Mouse (Mus musculus): Measurements from ENCODE around the gene Hist1h1b. TPM values are rescaled to one million over a fixed set of nuclear protein-coding genes. Genes with fewer than 3 reads are reported as not detected.
"Not testable (repeated sequence)": the region's sequence is repeated elsewhere in the genome, so short reads cannot be mapped to it uniquely, and the experiment has no call there.

Hist1h1b gene
- polyA plus RNA-seq, 1 experiment from 2014 or later = 23.4 TPM

GRCm38 (mm10) chr13:21783255-21783617 lies 2.8 kb upstream of the Hist1h1b start, which contains the start of gene Hist1h3i:
Gene Hist1h3i (minus strand): TSS chr13:21783370.
- Histone ChIP-seq H3K4me1 (replicated peaks; ENCODE audit: control insufficient read depth, insufficient read depth, low read length) (peaks cover 32% of the 10 kb centered on the region), H3K9ac (ENCODE audit: low read length) (peak within 1 kb of the TSS; percentile 61), H3K36me3 (ENCODE audit: control insufficient read depth, insufficient read depth, low read length) (no peaks in the 10 kb centered on the region), H3K27me3 (ENCODE audit: control insufficient read depth, insufficient read depth, low read depth, low read length) (no peaks in the 10 kb centered on the region), H3K4me2 (ENCODE audit: low read depth, low read length) (peak within 1 kb of the TSS; percentile 69), H3K27ac (ENCODE audit: low read length) (peak within 1 kb of the TSS; percentile 94), H3K9me3 (ENCODE audit: control insufficient read depth, low read length) (no peaks in the 10 kb centered on the region), H3K4me3 (ENCODE audit: low read length) (peak within 1 kb of the TSS; percentile 41)
- peak; percentile 69 for ATAC-seq (ENCODE audit: low read depth)
- WGBS = under 1% methylated on average over 11 of the region's 20 CpGs

GRCm38 (mm10) chr13:21782361-21783254 lies 2.2 kb upstream of the Hist1h1b start:
- H3K9me3 ChIP-seq (ENCODE audit: control insufficient read depth, low read length); ATAC-seq (ENCODE audit: low read depth); H3K27me3 ChIP-seq (ENCODE audit: control insufficient read depth, insufficient read depth, low read depth, low read length); H3K36me3 ChIP-seq (ENCODE audit: control insufficient read depth, insufficient read depth, low read length): not testable (repeated sequence)
- peak overlapping the region; percentile 69 for H3K4me2 ChIP-seq (ENCODE audit: low read depth, low read length)
- WGBS = 1% methylated on average over 16 of the region's 35 CpGs
- H3K4me1 ChIP-seq (replicated peaks; ENCODE audit: control insufficient read depth, insufficient read depth, low read length) = peaks cover 31% of the 10 kb centered on the region
- H3K27ac ChIP-seq (ENCODE audit: low read length) = peak overlapping the region; percentile 94
- H3K4me3 ChIP-seq (ENCODE audit: low read length) = peak overlapping the region; percentile 41
- H3K9ac ChIP-seq (ENCODE audit: low read length) = peak overlapping the region; percentile 60

GRCm38 (mm10) chr13:21781639-21782038 lies 1.2 kb upstream of the Hist1h1b start:
- H3K9ac ChIP-seq (ENCODE audit: low read length) = no peak overlapping the region
- H3K36me3 ChIP-seq (ENCODE audit: control insufficient read depth, insufficient read depth, low read length) = no peaks in the 10 kb centered on the region
- WGBS = 81% methylated on average over 1 of the region's 1 CpGs
- H3K27me3 ChIP-seq (ENCODE audit: control insufficient read depth, insufficient read depth, low read depth, low read length) = no peaks in the 10 kb centered on the region
- H3K4me3 ChIP-seq (ENCODE audit: low read length) = no peak overlapping the region
- H3K4me2 ChIP-seq (ENCODE audit: low read depth, low read length) = no peak overlapping the region
- no peak overlapping the region for H3K27ac ChIP-seq (ENCODE audit: low read length)
- H3K4me1 ChIP-seq (replicated peaks; ENCODE audit: control insufficient read depth, insufficient read depth, low read length) = peaks cover 31% of the 10 kb centered on the region
- H3K9me3 ChIP-seq (ENCODE audit: control insufficient read depth, low read length) = no peaks in the 10 kb centered on the region
- no peak for ATAC-seq (ENCODE audit: low read depth)

GRCm38 (mm10) chr13:21781021-21781555 lies 663 bp upstream of the Hist1h1b start:
- peak overlapping the region; percentile 72 for H3K4me3 ChIP-seq (ENCODE audit: low read length)
- no peaks in the 10 kb centered on the region for H3K27me3 ChIP-seq (ENCODE audit: control insufficient read depth, insufficient read depth, low read depth, low read length)
- H3K4me1 ChIP-seq (replicated peaks; ENCODE audit: control insufficient read depth, insufficient read depth, low read length) = peaks cover 30% of the 10 kb centered on the region
- no peaks in the 10 kb centered on the region for H3K36me3 ChIP-seq (ENCODE audit: control insufficient read depth, insufficient read depth, low read length)
- peak overlapping the region; percentile 77 for H3K4me2 ChIP-seq (ENCODE audit: low read depth, low read length)
- H3K9ac ChIP-seq (ENCODE audit: low read length) = peak overlapping the region; percentile 89
- peak overlapping the region; percentile 98 for H3K27ac ChIP-seq (ENCODE audit: low read length)
- no peak for ATAC-seq (ENCODE audit: low read depth)
- H3K9me3 ChIP-seq (ENCODE audit: control insufficient read depth, low read length) = no peaks in the 10 kb centered on the region
- WGBS = 40% methylated on average over 6 of the region's 6 CpGs

GRCm38 (mm10) chr13:21778814-21779766 lies 1.3 kb downstream of the Hist1h1b start:
- peak overlapping the region; percentile 77 for H3K4me2 ChIP-seq (ENCODE audit: low read depth, low read length)
- ATAC-seq (ENCODE audit: low read depth) = peak; percentile 85
- no peaks in the 10 kb centered on the region for H3K9me3 ChIP-seq (ENCODE audit: control insufficient read depth, low read length)
- H3K27ac ChIP-seq (ENCODE audit: low read length) = peak overlapping the region; percentile 98
- no peaks in the 10 kb centered on the region for H3K36me3 ChIP-seq (ENCODE audit: control insufficient read depth, insufficient read depth, low read length)
- peak overlapping the region; percentile 89 for H3K9ac ChIP-seq (ENCODE audit: low read length)
- peaks cover 19% of the 10 kb centered on the region; the same call in 1 of the 2 replicates for H3K4me1 ChIP-seq (replicated peaks; ENCODE audit: control insufficient read depth, insufficient read depth, low read length)
- no peaks in the 10 kb centered on the region for H3K27me3 ChIP-seq (ENCODE audit: control insufficient read depth, insufficient read depth, low read depth, low read length)
- 3% methylated on average over 33 of the region's 33 CpGs for WGBS
- peak overlapping the region; percentile 72 for H3K4me3 ChIP-seq (ENCODE audit: low read length)

- peak overlapping the region; percentile 22; the same call in 1 of the 2 replicates for H3K4me2 ChIP-seq (ENCODE audit: low read depth, low read length)
- H3K36me3 ChIP-seq (ENCODE audit: control insufficient read depth, insufficient read depth, low read length) = no peaks in the 10 kb centered on the region
- peaks cover 6% of the 10 kb centered on the region; the same call in 1 of the 2 replicates for H3K4me1 ChIP-seq (replicated peaks; ENCODE audit: control insufficient read depth, insufficient read depth, low read length)
- H3K4me3 ChIP-seq (ENCODE audit: low read length) = no peak overlapping the region
- no peak for ATAC-seq (ENCODE audit: low read depth)
- WGBS = 49% methylated on average over 1 of the region's 1 CpGs
- no peak overlapping the region for H3K9ac ChIP-seq (ENCODE audit: low read length)
- H3K27ac ChIP-seq (ENCODE audit: low read length) = no peak overlapping the region
- no peaks in the 10 kb centered on the region for H3K9me3 ChIP-seq (ENCODE audit: control insufficient read depth, low read length)
- H3K27me3 ChIP-seq (ENCODE audit: control insufficient read depth, insufficient read depth, low read depth, low read length) = no peaks in the 10 kb centered on the region
Observed at GRCm38 (mm10) chr13:21755707-21756106, 24.7 kb downstream of the Hist1h1b start.

GRCm38 (mm10) chr13:21754294-21755001 lies 26.0 kb downstream of the Hist1h1b start:
- not testable (repeated sequence) for ATAC-seq (ENCODE audit: low read depth)
- 0% methylated on average over 21 of the region's 26 CpGs for WGBS

GRCm38 (mm10) chr13:21753524-21754285 lies 26.7 kb downstream of the Hist1h1b start, which contains the start of the genes Hist1h2ak and Hist1h2bn:
Gene Hist1h2ak (minus strand): TSS chr13:21753827.
Gene Hist1h2bn (plus strand): TSS chr13:21754123.
- not testable (repeated sequence) for H3K36me3 ChIP-seq (ENCODE audit: control insufficient read depth, insufficient read depth, low read length); H3K9me3 ChIP-seq (ENCODE audit: control insufficient read depth, low read length); H3K4me1 ChIP-seq (replicated peaks; ENCODE audit: control insufficient read depth, insufficient read depth, low read length); H3K27me3 ChIP-seq (ENCODE audit: control insufficient read depth, insufficient read depth, low read depth, low read length)
- Histone ChIP-seq H3K9ac (ENCODE audit: low read length) (peak within 1 kb of the TSS; percentile 71), H3K4me3 (ENCODE audit: low read length) (peak within 1 kb of the TSS; percentile 54), H3K27ac (ENCODE audit: low read length) (peak within 1 kb of the TSS; percentile 94), H3K4me2 (ENCODE audit: low read depth, low read length) (peak within 1 kb of the TSS; percentile 70)
- under 1% methylated on average over 40 of the region's 50 CpGs for WGBS
- peak; percentile 93 for ATAC-seq (ENCODE audit: low read depth)

More at GRCm38 (mm10) chr13:21754294-21755001, 26.0 kb downstream of the Hist1h1b start:
- not testable (repeated sequence) for H3K4me1 ChIP-seq (replicated peaks; ENCODE audit: control insufficient read depth, insufficient read depth, low read length); H3K9me3 ChIP-seq (ENCODE audit: control insufficient read depth, low read length); H3K27me3 ChIP-seq (ENCODE audit: control insufficient read depth, insufficient read depth, low read depth, low read length); H3K36me3 ChIP-seq (ENCODE audit: control insufficient read depth, insufficient read depth, low read length)
- peak overlapping the region; percentile 54 for H3K4me3 ChIP-seq (ENCODE audit: low read length)
- H3K4me2 ChIP-seq (ENCODE audit: low read depth, low read length) = peak overlapping the region; percentile 64
- H3K27ac ChIP-seq (ENCODE audit: low read length) = peak overlapping the region; percentile 91
- H3K9ac ChIP-seq (ENCODE audit: low read length) = peak overlapping the region; percentile 71

All from lung, embryonic 16.5 days (tissue).